Mouse (Mus musculus): ENCODE data around the gene Maml2.
A peak's percentile ranks its signal among the peaks of the same experiment; 100 is the strongest.
"Not testable (repeated sequence)": the region's sequence is repeated elsewhere in the genome, so short reads cannot be mapped to it uniquely, and the experiment has no call there.

Gene Maml2

GRCm38 (mm10) chr9:13688997-13689396, 391.2 kb downstream of the Maml2 start:
- no peak for DNase-seq

DNA sequence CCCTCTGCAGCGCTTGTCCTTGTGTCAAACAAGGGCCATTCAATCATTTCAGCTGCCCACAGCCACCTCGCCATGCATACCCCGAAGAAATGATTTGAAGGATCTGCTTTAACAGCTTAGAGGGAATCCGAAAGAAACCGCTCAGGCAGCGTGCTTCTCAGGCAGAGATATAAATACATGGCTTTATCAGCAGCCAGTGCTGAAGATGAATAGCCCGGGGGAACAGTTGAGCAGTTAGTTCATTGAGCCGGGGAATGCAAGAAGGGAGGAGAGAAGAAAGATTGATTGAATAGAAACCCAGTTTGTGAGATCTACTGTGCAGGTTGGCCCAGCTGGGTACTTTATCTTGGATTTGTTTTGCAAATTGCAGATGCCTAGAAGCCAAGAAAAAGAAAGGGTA, 392.6 kb downstream of the Maml2 start:
- peak; percentile 38 for DNase-seq

DNA sequence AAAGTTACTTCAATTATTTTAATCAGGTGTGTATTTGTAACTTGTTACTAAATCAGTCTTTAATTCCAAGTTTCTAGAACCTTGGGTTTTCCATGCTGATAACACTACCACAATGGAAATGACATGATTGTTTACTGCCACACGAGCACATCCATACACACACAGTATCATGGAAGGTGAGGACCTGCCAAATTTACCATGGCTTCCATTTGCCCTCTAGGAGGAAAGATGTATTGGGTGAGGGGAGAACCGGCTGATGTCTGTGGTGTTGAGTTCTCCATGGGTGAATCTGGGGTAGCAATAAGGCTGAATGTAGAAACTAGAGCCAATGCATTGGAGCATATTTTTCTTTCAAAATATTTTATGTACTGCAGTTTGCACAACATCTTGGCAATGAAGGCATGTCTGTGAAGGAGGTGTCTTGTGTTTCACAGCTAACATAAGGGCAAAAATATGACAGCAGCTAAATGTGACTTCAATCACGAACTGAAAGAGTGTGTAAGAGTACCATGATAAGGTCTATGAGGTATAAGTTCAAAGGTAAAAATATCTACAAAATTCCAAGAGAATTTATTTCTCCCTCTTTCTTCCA, 396.0 kb downstream of the Maml2 start:
- DNase-seq, result no peak

DNA sequence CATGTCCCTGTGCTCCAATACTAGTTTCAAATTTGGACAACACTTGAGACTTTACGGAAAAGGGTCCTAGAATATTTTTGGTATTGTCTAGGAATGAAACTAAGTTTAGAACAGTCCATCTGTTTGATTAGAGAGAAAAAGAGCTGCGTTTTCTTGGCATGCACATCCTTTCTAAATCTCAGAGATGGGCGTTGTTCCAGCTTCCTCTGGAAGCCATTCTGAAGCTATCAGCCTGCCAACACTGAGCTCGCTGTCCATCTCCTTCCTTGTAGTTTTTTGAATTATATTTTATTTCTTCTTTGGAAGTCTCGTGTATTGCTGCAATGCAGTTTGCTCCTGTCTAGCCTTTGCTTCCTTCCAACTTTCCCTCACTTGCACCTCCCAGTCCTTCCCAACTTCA, 396.5 kb downstream of the Maml2 start:
- no peak for DNase-seq

GRCm38 (mm10) chr9:13697041-13697811, 399.5 kb downstream of the Maml2 start:
- DNase-seq, result peak; percentile 42

DNA sequence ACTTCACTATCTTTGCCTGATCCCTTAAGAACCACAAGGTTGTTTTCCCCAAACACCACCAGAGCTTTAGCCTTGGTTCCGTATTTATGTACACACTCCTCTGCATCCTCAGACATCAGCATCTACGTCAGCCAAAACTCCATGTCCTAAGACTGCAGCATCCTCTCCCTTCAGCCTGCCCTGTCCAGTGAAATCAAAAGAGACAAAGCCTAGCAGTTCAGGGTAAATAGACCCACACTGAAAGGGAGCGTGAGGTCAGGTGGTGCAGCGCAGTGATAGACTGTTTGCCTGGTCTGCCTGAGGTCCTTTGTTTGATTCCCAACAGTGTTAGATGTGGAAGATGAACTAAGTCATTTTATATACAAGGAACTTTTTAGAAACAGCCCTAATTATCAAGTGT, 400.1 kb downstream of the Maml2 start:
- DNase-seq, result no peak

GRCm38 (mm10) chr9:13699061-13699780, 401.5 kb downstream of the Maml2 start:
- DNase-seq, result peak; percentile 66

DNA sequence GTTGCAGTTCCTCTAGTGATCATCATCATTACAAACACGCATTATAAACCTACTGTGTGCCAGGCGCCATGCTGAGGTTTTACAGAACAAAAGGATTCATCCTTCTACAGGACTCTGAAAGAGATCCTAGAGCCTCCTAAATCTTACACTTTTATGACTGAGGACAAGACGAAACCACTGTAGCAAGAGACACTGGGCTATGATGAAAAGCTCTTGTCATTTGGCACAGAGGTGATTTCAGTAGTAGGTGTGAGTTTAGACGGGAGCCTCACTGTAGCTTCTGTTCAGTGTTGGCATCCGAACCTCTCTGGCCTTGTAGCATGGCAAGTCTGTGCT, 402.0 kb downstream of the Maml2 start:
- DNase-seq, result no peak

- DNase-seq, result no peak
Observed at GRCm38 (mm10) chr9:13701773-13702172, 404.0 kb downstream of the Maml2 start.

DNA sequence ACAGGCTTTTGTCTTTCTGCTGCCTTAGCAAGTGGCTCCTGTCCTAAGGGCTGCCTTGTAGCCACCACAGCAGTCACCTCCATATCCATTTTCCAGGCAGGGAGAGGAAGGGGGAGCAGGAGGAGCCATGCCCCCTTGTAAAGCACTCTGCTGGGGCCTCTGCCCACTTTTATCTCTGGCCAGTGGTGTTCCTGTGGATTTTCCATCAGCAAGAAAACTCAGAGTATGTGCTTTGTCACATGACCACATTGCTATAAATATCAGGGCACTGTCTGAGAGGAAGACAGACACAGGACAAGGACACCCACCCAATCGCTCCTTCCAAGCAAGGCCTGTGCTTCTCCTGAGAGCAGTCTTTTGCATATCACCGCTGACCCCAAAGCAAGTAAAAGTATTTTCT, 405.3 kb downstream of the Maml2 start:
- DNase-seq, result no peak

- no peak for DNase-seq
Observed at GRCm38 (mm10) chr9:13704917-13705316, 407.2 kb downstream of the Maml2 start.

DNA sequence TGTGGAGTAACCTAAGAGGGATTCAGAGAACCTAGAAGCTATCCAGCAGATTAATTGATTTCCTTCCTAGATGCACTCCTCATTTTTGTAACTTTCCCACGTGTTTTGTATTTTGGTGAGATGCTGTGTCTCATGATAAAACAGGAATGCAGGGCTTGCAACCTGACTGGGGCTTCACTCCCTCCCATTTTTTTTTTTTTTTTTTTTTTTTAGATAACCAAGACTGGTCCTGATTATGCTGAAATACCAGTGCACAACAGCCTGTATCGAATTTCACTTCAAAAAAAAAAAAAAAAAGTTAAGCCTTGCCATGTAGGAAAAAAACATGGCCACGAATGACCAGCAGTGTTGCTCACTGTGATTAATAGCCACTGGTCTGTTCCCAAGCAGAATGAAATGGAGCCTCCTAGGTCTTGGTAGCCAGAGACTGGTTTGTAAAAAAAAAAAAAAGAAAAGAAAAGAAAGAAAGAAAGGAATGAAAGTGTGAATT, 409.4 kb downstream of the Maml2 start:
- no peak for DNase-seq

- no peak for DNase-seq
Observed at GRCm38 (mm10) chr9:13709436-13709835, 411.7 kb downstream of the Maml2 start.

- not testable (repeated sequence) for DNase-seq
Observed at GRCm38 (mm10) chr9:13715891-13716290, 418.1 kb downstream of the Maml2 start.

- peak; percentile 90 for DNase-seq
Observed at GRCm38 (mm10) chr9:13716316-13717099, 418.8 kb downstream of the Maml2 start.

GRCm38 (mm10) chr9:13748404-13748797, 450.6 kb downstream of the Maml2 start, which contains the start of gene Mtmr2:
Mtmr2 (plus strand) TSS chr9:13748410.
- DNase-seq, result peak; percentile 1

DNA sequence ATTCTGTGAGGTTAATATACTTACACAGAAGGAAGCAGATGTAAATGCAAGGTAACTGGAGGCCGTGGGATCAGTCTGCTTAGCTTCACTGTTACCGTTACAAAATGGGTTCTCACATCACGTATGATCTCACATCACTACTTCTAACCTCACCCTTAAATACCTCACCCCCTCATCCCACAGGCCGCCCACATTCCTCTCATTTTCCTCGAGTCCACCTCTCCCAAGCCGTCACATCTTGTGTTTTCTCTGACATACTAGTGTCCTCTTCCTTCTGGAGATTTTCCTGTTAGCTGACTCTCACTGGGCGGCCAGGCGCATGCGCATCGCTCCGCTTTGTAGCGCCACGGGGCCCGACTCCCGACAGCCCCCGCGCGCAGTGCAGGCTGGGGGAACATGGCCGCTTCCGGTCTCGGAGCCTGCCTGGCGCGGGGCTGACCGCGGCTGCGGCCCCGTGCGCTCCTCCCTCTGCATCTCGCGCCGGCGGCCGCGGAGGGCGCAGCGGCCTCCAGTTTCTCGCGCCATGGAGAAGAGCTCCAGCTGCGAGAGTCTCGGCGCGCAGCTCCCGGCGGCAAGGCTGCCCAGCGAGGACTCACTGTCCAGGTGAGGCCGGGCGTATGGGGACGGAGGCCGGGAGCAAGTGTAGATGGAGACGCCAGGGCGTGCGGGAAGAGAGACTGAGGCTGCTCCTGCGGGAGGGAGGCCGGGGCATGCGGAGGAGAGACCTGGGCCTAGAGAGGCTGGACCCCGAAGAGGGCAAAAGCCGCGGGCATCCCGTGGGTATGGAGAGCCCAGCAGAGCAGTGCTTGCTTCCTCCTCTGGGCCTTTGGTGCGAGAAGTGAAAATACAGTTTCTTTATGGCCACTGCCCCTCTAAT, 451.3 kb downstream of the Maml2 start:
- DNase-seq, result peak; percentile 97

- no peak for DNase-seq
Observed at GRCm38 (mm10) chr9:13749675-13749998, 451.9 kb downstream of the Maml2 start.

DNA sequence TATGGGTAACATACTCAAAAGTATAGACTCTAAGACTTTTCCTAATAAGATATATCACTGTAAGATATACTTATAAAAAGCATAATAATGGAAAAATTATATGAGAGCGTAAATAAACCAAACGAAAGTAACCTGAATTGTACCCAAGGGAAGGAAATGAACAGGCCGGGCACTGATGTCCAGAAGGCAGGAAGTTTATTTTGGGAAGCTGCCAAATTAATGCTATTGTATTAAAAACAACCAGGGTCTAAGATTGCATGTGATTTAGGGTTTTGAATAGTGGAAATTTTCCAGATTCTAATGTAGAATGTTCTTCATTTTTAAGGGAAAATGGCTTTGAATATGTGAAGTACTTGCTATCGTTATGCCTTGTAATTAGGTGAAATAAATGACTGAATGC, 454.8 kb downstream of the Maml2 start:
- no peak for DNase-seq
